Mouse (Mus musculus) hematopoietic multipotent progenitor cell, adult 10-12 weeks (in vitro differentiated cells): ENCODE measurements around the gene Magea10. TPM values are rescaled to one million over a fixed set of nuclear protein-coding genes. Genes with fewer than 3 reads are reported as not detected.

Experiments used
- polyA plus RNA-seq: library from polyadenylated mRNA; stranded (reverse); fragments of >175 nt; gene quantifications from 2 replicates; pipeline ENCODE4 v1.2.3, GENCODE M21; 2012; ENCODE audit warnings: low replicate concordance

Magea10 gene
- not detected in 2 replicates for polyA plus RNA-seq

GRCm38 (mm10) chrX:72386758-72387157, at the start of gene Magea10:
TSS of gene Magea10 (minus strand) at chrX:72386858.

Other genes with a start within 250 kb of the Magea10 start
- gene Magea4, start 164.8 kb downstream of the Magea10 start, polyA plus RNA-seq, result not detected in 2 replicates
- gene Gabre, start 112.1 kb downstream of the Magea10 start, polyA plus RNA-seq, result not detected in 2 replicates